Comparison of ENCODE assay signal across 10 mouse cellular contexts in the genomic region with DNA sequence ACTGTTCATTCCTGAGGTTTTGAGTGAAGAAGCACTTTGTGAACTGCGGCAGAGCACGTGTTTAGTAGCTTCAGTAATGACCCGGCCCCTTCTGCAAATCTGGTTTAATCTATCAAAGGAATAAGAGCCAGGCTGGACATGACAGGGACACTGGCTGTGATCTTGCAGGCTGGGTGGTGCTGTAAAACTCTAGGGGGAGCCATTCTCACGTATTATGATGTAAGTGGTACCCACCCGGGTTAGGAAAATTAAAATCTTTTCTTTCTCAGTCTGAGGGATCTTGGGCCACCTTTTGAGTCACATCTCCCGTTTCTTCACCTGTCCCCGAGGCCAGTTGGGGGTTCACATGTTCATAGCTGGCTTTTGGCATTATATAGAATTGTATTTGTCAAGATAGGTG.
A peak's percentile ranks its signal among the peaks of the same experiment; 100 is the strongest.
DNase-seq lines count a peak whose midpoint lies in the region; ATAC-seq and TF ChIP-seq lines count a peak whose summit lies in the region.
"Had no signal": no experiment of that assay in that cellular context is flagged by ENCODE, and none has a peak within 500 bp of the region (broad histone marks: within the 10 kb centered on the region; RNA-seq: fewer than 3 reads in every experiment).

No protein-coding gene starts in this region.

- no peaks in the 10 kb centered on the region for H3K36me3 ChIP-seq in kidney, postnatal 0 days (ENCODE audit: insufficient read depth, low read length)
- H3K36me3 ChIP-seq: limb, embryonic 12.5 days had no signal

- 28% methylated on average over 7 of the region's 7 CpGs for WGBS in kidney, postnatal 0 days

- H3K4me3 ChIP-seq in kidney, postnatal 0 days (replicated peaks; ENCODE audit: low read depth, low read length): no peak overlapping the region
- H3K4me3 ChIP-seq: limb, embryonic 12.5 days had no signal

- no peaks in the 10 kb centered on the region for H3K27me3 ChIP-seq in kidney, postnatal 0 days (ENCODE audit: insufficient read depth, low read length)

- H3K4me1 ChIP-seq in kidney, postnatal 0 days (replicated peaks; ENCODE audit: insufficient read depth, low read length): 0 out of 2 replicates have a peak, but pooled peaks cover 7% of the 10 kb centered on the region

- peak; percentile 78 for DNase-seq in kidney, postnatal 0 days (ENCODE audit: low spot score)
- no peak for DNase-seq in kidney, adult 11 months
- DNase-seq in A20 (ENCODE audit: low read depth, low spot score): peak; percentile 25
- DNase-seq in cerebellum, adult 11-12 months: peak; percentile 58
- peak; percentile 25 for DNase-seq in forelimb bud, embryonic 11.5 days (ENCODE audit: low read depth, low spot score)
- no peak for DNase-seq in gastrocnemius, adult 18-20 months (ENCODE audit: low spot score)
- DNase-seq in urinary bladder, postnatal 14 days (ENCODE audit: low spot score): no peak
- DNase-seq: gastrocnemius, postnatal 10 days had no signal

- no peak overlapping the region for H3K9ac ChIP-seq in kidney, postnatal 0 days (ENCODE audit: low read depth, low read length)
- H3K9ac ChIP-seq: limb, embryonic 12.5 days had no signal

- TF ChIP-seq CTCF in kidney, postnatal 0 days (IDR thresholded peaks at IDR 0.05; ENCODE audit: low read depth): peak; percentile 76

- no peak overlapping the region for H3K27ac ChIP-seq in kidney, postnatal 0 days
- H3K27ac ChIP-seq: limb, embryonic 12.5 days had no signal

- no peaks in the 10 kb centered on the region for H3K9me3 ChIP-seq in kidney, postnatal 0 days (replicated peaks; ENCODE audit: low read length)
- H3K9me3 ChIP-seq: limb, embryonic 12.5 days had no signal

- ATAC-seq in kidney, postnatal 0 days (replicated peaks; ENCODE audit: low FRiP score, low read depth): no peak
- no peak for ATAC-seq in activated CD4-positive, CD25-positive, alpha-beta regulatory T cell, adult 4 months

- H3K4me2 ChIP-seq in kidney, postnatal 0 days (ENCODE audit: low read length): no peak overlapping the region
- H3K4me2 ChIP-seq: limb, embryonic 12.5 days had no signal

Comparison
In these comparisons a context has a peak if more than half of its experiments do, and no peak if none do; other contexts are left out.
1. DNase-seq: peak in kidney, postnatal 0 days (single experiment), A20 (single experiment), cerebellum, adult 11-12 months (single experiment) and forelimb bud, embryonic 11.5 days (single experiment); none in kidney, adult 11 months (single experiment), gastrocnemius, adult 18-20 months (single experiment) and urinary bladder, postnatal 14 days (single experiment).